Mouse (Mus musculus): ENCODE results near the gene Fam13c. TPM values are rescaled to one million over a fixed set of nuclear protein-coding genes. Genes with fewer than 3 reads are reported as not detected.
A peak's percentile ranks its signal among the peaks of the same experiment; 100 is the strongest.
"Not testable (repeated sequence)": the region's sequence is repeated elsewhere in the genome, so short reads cannot be mapped to it uniquely, and the experiment has no call there.

Fam13c gene
- polyA plus RNA-seq (2012; rRNA removed) = 2.2 and 3.9 TPM in 2 replicates

DNA sequence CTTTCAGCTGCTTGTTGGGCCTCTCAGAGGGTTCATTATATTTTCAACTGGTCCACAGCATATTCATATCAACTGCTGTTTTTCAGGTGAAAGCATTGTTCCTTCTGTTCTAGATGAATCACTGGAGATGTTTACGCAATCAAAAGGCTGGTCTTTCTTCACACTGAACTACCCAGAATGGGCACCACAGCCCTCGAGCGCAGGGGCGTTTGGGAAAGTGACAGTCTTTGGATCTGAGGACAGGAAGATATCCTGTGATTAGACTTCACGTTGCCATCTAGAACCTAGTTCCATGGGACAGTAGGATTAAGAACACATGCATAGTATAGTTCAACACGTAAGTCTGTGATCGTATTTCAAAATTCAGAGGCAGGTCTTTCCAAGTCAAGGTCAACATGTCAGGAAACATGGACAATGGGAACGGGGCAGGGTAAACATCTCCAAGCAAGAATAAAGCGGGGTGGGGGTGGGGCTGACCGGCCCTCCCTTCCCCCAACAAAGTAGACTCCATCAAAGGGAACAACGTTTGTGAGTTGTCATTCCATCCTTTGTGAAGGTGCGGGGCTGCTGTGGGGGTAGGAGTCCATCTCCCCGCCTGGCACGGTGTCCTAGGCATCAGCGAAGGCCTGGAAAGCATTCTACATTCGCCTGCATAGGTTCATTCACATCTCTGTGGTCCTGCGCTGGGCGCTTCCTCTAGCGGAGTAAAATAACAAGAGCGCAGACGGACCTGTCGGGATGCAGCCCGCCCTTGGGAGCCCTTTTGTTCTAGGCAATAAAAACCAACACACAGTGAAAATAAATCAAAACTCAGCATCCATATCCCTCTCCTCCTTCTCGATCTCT lies at the start of gene Fam13c:
Gene Fam13c (plus strand): TSS at position 806 of the 846 bp plus-strand sequence.
- DNase-seq (ENCODE audit: low read depth) = no peak

GRCm38 (mm10) chr10:70395900-70396299 lies 44.4 kb upstream of the Fam13c start:
- peak; percentile 4 for DNase-seq (ENCODE audit: low read depth)

DNA sequence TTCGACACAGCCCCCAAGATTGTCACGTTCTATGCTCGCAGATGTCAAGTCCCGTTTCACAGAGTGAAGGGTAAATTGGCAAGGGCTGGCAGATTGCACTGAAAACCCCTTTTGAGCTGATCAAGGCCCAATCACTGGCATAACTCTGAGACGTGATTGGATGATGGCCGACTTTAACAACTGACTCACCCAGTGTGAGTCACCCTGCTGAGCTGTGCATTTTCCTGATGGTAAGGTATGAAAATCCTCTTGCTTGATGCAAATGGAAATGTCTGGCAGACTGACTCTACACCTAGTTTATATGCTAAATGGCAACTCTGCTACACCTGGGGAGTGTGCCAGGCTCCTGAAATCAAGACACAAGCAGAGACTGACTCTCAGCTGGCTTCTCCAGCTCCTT lies 42.1 kb upstream of the Fam13c start:
- DNase-seq (ENCODE audit: low read depth) = no peak

GRCm38 (mm10) chr10:70402006-70402405 lies 38.3 kb upstream of the Fam13c start:
- peak; percentile 13 for DNase-seq (ENCODE audit: low read depth)

DNA sequence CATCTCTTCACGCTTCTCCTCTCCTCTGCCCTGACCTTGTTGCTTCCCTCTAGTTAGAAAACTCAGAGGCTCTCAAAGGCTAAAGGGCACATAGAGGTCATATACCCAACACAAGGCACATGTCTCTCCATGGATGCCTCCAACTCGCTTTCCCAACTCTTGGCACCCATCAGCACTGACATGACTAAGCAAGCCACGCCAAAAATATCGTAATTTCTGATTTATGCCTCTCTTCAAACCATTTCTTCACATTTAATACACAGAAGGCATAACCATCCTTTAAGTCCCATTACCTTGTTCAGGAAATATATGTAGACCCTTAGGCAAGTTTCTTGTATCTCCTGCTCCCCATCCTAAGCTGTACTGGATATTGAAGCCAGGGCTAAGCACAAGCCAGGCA lies 37.6 kb upstream of the Fam13c start:
- peak; percentile 65 for DNase-seq (ENCODE audit: low read depth)

DNA sequence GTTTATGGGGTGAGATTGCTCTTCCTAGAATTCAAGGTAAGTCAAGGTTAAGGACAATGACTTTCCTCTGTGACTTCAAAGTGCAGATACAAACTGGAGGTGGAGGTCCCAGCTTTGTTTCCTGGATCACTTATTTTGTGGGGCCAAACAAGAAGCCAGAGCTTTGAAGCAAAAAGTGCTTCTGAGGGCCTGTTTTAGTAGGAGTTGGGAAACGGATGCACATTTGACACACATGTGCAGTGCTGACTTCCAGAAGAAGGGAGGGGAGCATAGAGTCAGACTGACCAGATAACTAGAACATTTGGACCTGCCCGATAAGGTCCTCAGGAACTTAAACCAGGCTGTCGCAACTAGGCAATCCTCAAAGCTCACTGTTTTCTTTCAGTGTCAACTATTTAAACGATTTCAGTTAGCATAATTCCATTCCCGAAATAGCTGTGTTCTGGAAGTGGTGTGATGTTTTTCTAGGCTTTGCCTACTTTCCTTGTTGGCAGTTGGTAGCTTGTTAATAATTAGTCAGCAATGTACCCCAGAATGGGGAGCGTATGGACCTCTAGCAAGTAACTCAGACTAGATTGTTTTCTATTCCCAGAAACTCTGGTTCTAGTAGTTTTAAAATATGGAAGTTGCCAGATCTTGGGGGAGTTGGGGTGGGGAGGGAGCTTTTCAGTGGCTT lies 22.3 kb upstream of the Fam13c start:
- DNase-seq (ENCODE audit: low read depth) = no peak

GRCm38 (mm10) chr10:70419282-70420264 lies 20.7 kb upstream of the Fam13c start:
- DNase-seq (ENCODE audit: low read depth) = no peak

DNA sequence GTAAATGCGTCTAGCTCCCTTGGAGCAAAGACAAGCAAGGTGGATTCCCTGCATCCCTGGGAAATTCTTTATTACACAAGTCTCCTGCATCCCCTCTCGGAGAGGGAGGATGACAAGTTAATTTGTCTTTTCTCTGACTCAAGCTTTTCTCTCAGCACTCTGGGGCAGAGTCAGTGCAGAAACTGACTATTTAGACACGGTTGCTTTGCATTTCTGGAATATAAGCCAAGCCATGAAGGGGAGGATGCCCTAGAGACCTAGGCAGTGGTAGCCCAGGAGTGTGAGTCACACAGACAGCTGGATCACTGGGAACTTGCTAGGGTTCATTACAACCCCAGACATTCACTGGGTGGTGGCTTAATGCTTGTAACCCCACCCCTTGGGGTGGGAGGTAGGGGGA lies 13.9 kb upstream of the Fam13c start:
- DNase-seq (ENCODE audit: low read depth) = no peak

DNA sequence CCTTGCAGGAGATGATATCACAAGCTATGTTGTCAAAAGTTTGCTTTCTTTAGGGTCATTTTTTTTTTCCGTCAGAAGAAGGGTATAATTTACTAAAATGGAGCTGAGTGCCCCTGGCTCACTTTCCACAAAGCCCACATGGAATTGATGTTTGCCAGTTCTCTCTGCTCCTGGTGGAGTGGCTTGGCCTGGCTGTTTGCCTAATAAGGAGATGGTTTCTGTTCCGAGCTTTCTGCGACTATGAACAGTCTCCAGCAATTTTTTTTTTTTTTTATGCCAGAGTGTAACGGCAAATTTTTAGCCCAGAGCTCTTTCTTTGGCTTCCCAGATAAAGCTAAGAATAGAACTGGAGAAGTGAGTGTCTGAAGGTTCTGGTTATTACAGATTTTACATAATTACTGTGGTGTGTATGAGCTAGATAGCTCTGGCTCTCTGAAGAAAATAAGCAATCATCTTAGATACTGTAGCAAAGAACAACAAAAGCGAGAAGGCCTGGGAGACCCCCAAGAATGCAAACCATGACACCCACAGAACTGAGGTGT lies 12.1 kb upstream of the Fam13c start:
- DNase-seq (ENCODE audit: low read depth) = no peak

- no peak for DNase-seq (ENCODE audit: low read depth)
Measured at GRCm38 (mm10) chr10:70429341-70429740, 10.9 kb upstream of the Fam13c start.

GRCm38 (mm10) chr10:70433334-70433733 lies 6.9 kb upstream of the Fam13c start:
- peak; percentile 67 for DNase-seq (ENCODE audit: low read depth)

DNA sequence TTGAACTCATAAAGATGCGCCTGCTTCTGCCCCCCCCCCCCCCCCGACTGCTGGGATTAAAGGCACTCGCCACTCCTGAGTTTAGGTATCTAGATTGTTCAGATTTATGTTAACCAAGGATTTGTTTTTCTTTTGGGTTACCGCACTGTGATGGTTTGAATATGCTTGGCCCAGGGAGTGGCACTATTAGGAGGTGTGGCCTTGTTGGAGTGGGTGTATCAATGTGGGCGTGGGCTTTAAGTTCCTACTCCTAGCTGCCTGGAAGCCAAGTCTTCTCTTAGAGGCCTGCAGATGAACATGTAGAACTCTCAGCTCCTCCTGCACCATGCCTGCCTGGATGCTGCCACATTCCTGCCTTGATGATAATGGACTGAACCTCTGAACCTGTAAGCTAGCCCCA lies 6.5 kb upstream of the Fam13c start:
- not testable (repeated sequence) for DNase-seq (ENCODE audit: low read depth)

- DNase-seq (ENCODE audit: low read depth) = no peak
Measured at GRCm38 (mm10) chr10:70436656-70437055, 3.6 kb upstream of the Fam13c start.

- no peak for DNase-seq (ENCODE audit: low read depth)
Measured at GRCm38 (mm10) chr10:70437289-70437688, 3.0 kb upstream of the Fam13c start.

GRCm38 (mm10) chr10:70440639-70441461 lies 569 bp downstream of the Fam13c start:
- no peak for DNase-seq (ENCODE audit: low read depth)

- no peak for DNase-seq (ENCODE audit: low read depth)
Measured at GRCm38 (mm10) chr10:70442156-70442555, 1.9 kb downstream of the Fam13c start.

DNA sequence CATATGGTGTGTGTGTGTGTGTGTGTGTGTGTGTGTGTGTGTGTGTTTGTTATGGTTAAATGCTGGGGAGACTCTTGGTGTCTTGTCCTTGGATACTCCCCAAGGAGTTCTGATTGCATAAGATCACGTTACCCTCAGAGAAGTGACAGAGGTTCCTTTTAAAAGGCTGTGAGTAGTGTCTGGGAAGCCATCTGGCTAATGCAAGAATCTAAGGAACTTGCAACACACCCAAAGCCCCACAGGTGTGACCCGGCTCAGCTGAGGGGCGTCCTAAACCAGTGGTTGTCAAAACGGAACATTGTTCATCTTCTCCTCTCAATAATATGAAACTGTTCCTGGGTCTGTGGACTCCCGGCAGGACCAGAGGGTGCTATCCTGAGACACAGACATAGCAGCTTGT lies 2.3 kb downstream of the Fam13c start:
- DNase-seq (ENCODE audit: low read depth) = no peak

GRCm38 (mm10) chr10:70447787-70448186 lies 7.5 kb downstream of the Fam13c start:
- no peak for DNase-seq (ENCODE audit: low read depth)

DNA sequence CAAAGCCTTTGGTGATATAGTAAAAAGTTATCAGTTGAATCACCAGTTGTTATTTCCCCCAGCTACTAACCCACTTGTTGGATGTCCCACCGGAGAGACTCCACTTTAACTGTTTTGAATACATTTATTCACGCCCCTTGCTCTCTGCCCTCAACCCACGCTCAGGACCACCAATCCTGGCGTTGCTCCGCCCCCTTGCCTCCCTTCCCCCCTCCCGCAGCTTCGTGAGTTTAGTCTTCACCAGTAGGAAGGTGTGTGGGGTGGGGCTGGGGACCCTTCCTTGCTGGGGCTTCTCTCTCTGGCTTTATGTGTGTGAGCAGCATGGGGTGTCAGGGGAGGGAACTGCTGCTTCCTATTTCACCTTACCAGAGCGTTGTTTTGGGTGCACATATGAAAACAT lies 8.9 kb downstream of the Fam13c start:
- DNase-seq (ENCODE audit: low read depth) = no peak

GRCm38 (mm10) chr10:70455886-70456305 lies 15.6 kb downstream of the Fam13c start:
- no peak for DNase-seq (ENCODE audit: low read depth)

Data from gonadal fat pad, adult 2 months (tissue).